Mouse (Mus musculus) common myeloid progenitor, adult 5-6 weeks (primary cell): Measurements from ENCODE around the gene Cspg4. TPM values are rescaled to one million over a fixed set of nuclear protein-coding genes. Genes with fewer than 3 reads are reported as not detected.
"Not testable (repeated sequence)": the region's sequence is repeated elsewhere in the genome, so short reads cannot be mapped to it uniquely, and the experiment has no call there.

Experiments
- ATAC-seq: replicated peaks from 2 replicates; pipeline ENCODE4 v1.8.0; 2016; ENCODE audit warnings: low read depth, mild to moderate bottlenecking, moderate TSS enrichment, inconsistent platforms; ENCODE audit not compliant: poor library complexity, severe bottlenecking
- total RNA-seq: library from RNA; stranded (forward); fragments of 200-1000, 187-1606 nt; gene quantifications from 2 replicates; pipeline ENCODE4 v1.2.3, GENCODE M21; 2017

Gene Cspg4
- total RNA-seq, 1 experiment from 2014 or later, result not detected

GRCm38 (mm10) chr9:56889817-56890216 lies 25.0 kb downstream of the Cspg4 start:
- ATAC-seq, result peak; percentile 65

- no peak for ATAC-seq
Observed at GRCm38 (mm10) chr9:56890522-56891250, 25.9 kb downstream of the Cspg4 start.

GRCm38 (mm10) chr9:56891517-56892011 lies 26.7 kb downstream of the Cspg4 start:
- ATAC-seq, result peak; percentile 84

DNA sequence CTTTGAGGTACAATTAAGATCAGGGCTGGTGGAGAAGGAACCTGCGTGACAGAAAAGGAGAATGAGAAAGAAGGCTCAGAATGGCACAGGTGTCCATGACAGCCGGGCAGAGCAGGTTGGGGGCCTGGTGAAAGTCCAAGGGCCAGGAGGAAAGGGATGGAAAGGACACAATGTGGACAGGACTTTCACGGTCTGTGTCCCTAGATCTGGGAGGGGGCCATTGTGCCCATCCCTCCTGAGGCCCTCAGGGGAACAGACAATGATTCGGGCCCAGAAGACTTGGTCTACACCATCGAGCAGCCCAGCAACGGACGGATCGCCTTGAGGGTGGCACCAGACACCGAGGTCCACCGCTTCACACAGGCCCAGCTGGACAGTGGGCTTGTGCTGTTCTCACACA lies 27.3 kb downstream of the Cspg4 start:
- no peak for ATAC-seq

- no peak for ATAC-seq
Observed at GRCm38 (mm10) chr9:56893313-56893712, 28.5 kb downstream of the Cspg4 start.

DNA sequence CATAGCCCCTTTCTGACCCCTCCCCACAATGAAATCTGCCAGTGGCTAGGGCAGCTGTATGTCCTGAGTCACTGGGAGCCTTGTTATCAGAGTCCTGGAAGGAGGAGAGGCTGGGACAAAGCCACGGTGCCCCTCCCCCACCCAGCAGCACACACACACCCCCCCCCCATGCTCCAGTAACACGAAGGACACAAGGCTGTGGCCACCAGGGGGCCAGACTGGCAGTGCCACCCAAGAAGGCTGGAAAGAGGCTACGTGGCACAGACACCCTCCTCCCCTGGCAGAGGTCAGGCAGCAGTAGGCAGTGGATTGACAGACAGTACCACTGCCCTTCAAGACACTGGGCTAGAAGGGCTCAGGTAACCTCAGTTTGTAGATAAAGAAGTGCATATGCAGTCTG lies 29.2 kb downstream of the Cspg4 start:
- peak; percentile 37 for ATAC-seq

DNA sequence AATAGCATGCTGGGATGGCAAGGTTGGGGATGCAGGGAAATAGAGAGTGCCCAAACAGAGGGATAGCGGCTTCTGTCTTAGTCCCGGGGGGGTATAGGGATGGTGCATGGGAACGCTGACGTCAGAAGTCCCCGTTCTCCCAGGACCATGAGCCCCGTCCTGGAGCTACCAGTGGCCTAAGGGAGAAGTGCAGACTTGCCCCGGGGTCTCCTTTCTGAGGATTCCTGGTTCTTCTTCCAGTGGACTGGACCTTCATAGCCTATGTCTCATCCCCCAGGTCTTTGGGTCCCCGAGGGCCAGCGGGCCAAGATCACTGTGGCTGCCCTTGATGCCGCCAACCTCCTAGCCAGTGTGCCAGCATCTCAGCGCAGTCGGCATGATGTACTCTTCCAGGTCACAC lies 31.9 kb downstream of the Cspg4 start:
- ATAC-seq, result no peak

GRCm38 (mm10) chr9:56899409-56899808 lies 34.6 kb downstream of the Cspg4 start:
- ATAC-seq, result no peak

GRCm38 (mm10) chr9:56900060-56900459 lies 35.2 kb downstream of the Cspg4 start:
- ATAC-seq, result no peak

GRCm38 (mm10) chr9:56900571-56900970 lies 35.7 kb downstream of the Cspg4 start:
- ATAC-seq, result peak; percentile 68

GRCm38 (mm10) chr9:56901187-56901586 lies 36.4 kb downstream of the Cspg4 start:
- peak; percentile 59 for ATAC-seq

DNA sequence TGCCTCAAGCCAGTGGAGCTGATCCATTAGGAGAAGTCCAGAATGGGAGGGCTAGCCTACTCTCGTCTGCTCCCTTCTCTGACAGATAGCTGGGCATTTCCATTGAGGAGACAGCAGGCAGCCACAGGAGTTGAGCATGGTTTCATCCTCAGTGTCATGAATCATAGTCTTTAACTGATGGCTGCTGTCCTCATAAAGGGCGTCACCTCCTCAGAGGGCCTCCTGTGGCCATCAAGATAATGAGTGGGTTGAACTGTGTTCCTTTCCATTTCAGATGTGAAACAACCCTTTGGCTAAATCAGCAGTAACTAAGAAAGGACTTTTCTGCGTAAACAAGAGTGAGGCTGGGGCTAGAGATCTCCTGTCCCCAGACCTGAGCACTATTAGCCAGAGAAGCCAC lies 38.8 kb downstream of the Cspg4 start:
- no peak for ATAC-seq

DNA sequence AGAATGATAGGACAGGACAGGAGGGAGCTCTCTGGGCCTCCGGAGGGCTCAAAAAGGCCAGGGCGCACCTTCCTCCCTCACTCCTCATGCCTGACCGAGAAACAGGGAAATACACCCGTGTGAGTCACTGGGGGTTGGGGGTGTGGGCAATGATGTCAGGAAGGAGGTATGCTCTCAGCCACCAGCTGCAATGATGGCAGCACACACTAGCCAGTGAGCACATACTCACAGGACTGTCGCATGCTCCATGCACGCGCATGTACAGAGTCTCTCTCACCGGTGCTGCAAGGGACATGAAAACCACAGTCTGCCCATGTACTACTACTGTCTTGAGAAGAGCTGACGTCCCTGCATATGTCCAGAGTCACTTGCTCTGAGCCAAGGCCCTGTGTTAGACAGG lies 42.7 kb downstream of the Cspg4 start:
- ATAC-seq, result no peak

DNA sequence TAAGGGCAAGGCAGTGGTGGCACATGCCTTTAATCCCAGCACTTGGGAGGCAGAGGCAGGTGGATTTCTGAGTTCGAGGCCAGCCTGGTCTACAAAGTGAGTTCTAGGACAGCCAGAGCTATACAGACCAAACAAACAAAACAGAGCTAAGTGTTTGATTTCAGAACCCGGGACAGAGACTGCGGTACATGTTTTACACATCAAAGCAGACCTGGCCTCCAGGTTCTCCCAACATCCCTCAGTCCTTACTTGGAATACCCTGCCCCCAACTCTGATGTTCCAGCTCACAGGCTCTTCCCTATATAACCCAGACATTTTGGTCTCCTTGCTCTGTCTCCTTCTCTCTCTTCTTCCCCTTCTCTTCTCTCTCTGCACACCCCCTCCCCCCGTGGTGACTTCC lies 45.2 kb downstream of the Cspg4 start:
- not testable (repeated sequence) for ATAC-seq

- no peak for ATAC-seq
Observed at GRCm38 (mm10) chr9:56911017-56911416, 46.2 kb downstream of the Cspg4 start.

GRCm38 (mm10) chr9:56913991-56914390 lies 49.2 kb downstream of the Cspg4 start:
- ATAC-seq, result no peak

DNA sequence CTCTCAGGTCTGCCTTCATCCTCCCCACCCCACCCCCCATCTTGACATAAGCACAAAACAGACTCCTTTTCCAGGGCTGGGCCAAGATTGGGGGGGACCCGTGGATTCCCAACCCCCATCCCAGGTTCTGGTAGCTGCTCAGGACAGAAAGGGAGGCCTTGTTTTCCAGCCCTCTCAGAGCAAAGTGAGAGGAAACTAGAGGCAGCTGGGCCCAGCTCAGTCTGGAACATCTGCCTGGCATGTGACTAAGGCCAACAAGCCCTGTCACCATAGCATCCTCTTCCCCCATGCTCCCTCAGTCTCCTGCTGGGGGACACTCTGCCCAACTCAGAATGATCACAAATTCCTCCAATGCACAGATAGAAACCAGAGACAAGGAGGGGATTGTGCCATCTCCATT lies 50.3 kb downstream of the Cspg4 start:
- ATAC-seq, result no peak

DNA sequence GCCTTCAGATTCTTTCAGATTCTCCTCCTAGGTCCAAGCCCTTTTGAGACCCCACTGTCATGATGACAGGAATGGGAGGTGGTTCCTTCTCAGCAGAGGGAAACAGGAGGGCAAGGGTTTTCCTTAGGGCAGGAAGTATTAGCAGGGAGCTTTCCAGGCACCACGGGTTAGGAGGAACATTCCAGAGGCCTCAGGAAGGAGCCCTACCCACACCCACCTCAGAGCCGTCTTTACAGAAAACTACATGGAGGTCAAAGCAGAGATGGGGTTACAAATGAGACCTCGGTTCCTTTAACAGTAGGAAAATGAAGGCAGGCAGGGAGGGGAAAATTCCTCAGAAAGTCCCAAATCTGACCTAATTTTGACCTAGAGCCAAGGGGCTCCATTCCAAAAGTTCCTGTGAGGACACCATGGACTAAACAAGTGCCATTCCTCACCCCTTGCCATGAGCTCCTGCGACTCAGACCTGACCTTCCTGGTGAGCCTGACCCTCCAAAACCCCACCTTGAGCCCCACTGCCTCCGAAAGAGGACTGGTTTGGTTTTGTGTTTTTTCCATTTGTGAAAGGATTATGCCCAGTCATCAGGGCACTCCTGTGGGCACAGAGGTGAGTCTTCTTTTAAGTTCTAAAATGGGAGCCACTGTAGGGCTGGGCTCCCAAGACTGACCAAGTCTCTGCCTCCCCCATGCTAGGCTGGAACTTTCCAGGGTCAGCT lies 51.0 kb downstream of the Cspg4 start:
- ATAC-seq, result no peak

DNA sequence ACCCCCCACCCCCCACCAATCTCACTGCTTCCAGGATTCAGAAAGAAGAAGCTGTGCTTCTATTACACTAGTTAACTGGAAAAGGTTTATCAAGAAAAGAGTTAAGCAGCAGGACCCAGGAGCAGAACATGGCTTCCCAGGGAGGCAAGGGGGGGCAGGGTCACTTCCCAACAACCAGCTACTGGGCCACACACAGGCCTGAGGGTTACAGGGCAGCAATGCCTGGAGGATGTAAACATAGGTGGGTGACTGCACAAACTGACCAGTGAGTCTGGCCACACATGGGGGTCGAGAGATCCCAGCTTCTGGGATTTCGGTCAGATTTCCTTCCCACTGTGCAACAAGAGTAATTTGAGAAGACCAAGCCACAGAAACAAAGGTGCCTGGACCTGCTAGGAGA lies 52.3 kb downstream of the Cspg4 start:
- ATAC-seq, result no peak

- no peak for ATAC-seq
Observed at GRCm38 (mm10) chr9:56918466-56918865, 53.6 kb downstream of the Cspg4 start.

GRCm38 (mm10) chr9:56922746-56923145 lies 57.9 kb downstream of the Cspg4 start:
- no peak for ATAC-seq
